Mouse (Mus musculus): ENCODE results near the gene Tgfb1i1. TPM values are rescaled to one million over a fixed set of nuclear protein-coding genes. Genes with fewer than 3 reads are reported as not detected.

The Tgfb1i1 gene
- 5.1 and 10.5 TPM in 2 replicates for total RNA-seq (2012; rRNA removed)

DNA sequence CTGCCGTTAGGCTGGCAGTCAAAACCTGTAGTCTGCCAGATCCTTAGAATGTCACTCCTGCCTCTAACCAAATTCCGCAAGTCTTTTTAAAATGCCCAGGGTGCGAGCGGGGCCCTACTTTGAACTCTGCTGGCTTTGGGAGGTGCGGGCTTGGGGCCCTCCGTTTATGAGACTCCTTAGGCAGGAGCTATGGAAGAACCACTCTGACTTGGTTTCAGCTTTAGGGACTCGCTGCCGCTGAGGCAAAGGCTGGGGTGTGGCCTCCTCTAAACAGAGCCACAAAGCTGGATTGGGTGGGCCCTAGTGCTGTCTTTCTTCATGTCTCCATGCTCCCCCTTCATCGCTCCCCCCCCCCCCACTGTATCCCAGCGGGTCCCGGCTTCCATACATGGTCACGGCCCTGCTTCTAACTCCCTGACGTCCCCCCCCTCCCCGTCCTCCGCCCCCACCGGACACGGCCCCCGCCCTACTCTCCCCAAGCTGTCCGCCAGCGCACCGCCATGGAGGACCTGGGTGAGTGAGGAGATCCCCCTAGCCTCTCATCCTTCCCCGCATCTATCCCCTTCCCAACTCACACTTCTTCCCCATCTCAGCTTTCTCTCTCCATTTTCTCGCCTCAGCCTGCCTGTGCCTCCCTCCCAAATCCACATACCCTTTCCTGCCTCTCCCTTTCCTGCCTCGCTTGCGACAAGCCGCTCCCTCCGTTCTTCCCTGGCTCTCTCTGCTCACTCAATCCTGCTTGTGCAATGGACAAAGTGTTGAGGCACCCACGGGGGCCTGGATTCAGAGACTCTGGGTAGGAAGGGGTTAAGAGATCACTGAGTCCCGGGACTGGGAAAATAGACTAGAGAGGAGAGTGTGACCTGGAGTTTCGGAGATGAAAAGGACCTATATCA, at the start of gene Tgfb1i1:
Tgfb1i1 (plus strand) TSS at position 317 of the 896 bp plus-strand sequence.
- peak within 1 kb of the TSS; percentile 72 for H3K9ac ChIP-seq (ENCODE audit: insufficient read depth, low read depth, low read length, poor library complexity, severe bottlenecking)
- in situ Hi-C loops (cut with MboI; ENCODE audit: low sequenced_read_pairs in 2 of 2, unreplicated experiment in 2 of 2), result no loop called here
- H3K4me1 ChIP-seq (ENCODE audit: control insufficient read depth in 2 of 2, insufficient read depth in 2 of 2, low read length in 2 of 2, poor library complexity in 1 of 2), result peaks cover 2% of the 10 kb centered on the region in 2 experiments; a peak in 2 of 4 replicates
- peak; percentile 44 for DNase-seq (ENCODE audit: low read depth, low spot score)
- H3K9me3 ChIP-seq (ENCODE audit: control insufficient read depth, insufficient read depth, low read depth, low read length), result no peaks in the 10 kb centered on the region
- peak within 1 kb of the TSS; percentile 43; the same call in 1 of the 2 replicates for H3K27ac ChIP-seq (ENCODE audit: insufficient read depth, low read depth, low read length, poor library complexity, severe bottlenecking)
- H3K4me3 ChIP-seq (ENCODE audit: insufficient read depth in 1 of 2, low read depth in 1 of 2, low read length in 2 of 2, poor library complexity in 1 of 2, severe bottlenecking in 1 of 2), result peak within 1 kb of the TSS; percentile 77 to 86
- peaks cover 12% of the 10 kb centered on the region for H3K36me3 ChIP-seq (ENCODE audit: control insufficient read depth, insufficient read depth, low read length, poor library complexity, severe bottlenecking)
- TF ChIP-seq CHD2 (IDR thresholded peaks at IDR 0.05; ENCODE audit: low read depth, low read length) (no peak), ZNF384 (IDR thresholded peaks at IDR 0.05; ENCODE audit: low read depth, low read length) (no peak)

GRCm38 (mm10) chr7:128201607-128202006, 45.0 kb upstream of the Tgfb1i1 start:
- Histone ChIP-seq H3K4me3 (ENCODE audit: insufficient read depth in 1 of 2, low read depth in 1 of 2, low read length in 2 of 2, poor library complexity in 1 of 2, severe bottlenecking in 1 of 2) (no peak overlapping the region), H3K4me1 (ENCODE audit: control insufficient read depth in 2 of 2, insufficient read depth in 2 of 2, low read length in 2 of 2, poor library complexity in 1 of 2) (no peaks in the 10 kb centered on the region), H3K27ac (ENCODE audit: insufficient read depth, low read depth, low read length, poor library complexity, severe bottlenecking) (no peak overlapping the region), H3K36me3 (ENCODE audit: control insufficient read depth, insufficient read depth, low read length, poor library complexity, severe bottlenecking) (no peaks in the 10 kb centered on the region), H3K9ac (ENCODE audit: insufficient read depth, low read depth, low read length, poor library complexity, severe bottlenecking) (no peak overlapping the region), H3K9me3 (ENCODE audit: control insufficient read depth, insufficient read depth, low read depth, low read length) (no peaks in the 10 kb centered on the region)
- in situ Hi-C loops (cut with MboI; ENCODE audit: low sequenced_read_pairs in 2 of 2, unreplicated experiment in 2 of 2), result loop anchor here (10.0 to 25.0 kb wide), 2 partner anchors 187 to 189 kb away; partner anchors contain the start of gene Trim72 (in 1 of the 2)
- no peak for DNase-seq (ENCODE audit: low read depth, low spot score)
- no peak for TF ChIP-seq HCFC1 (IDR thresholded peaks at IDR 0.05; ENCODE audit: borderline replicate concordance, insufficient read depth, low read length)

DNA sequence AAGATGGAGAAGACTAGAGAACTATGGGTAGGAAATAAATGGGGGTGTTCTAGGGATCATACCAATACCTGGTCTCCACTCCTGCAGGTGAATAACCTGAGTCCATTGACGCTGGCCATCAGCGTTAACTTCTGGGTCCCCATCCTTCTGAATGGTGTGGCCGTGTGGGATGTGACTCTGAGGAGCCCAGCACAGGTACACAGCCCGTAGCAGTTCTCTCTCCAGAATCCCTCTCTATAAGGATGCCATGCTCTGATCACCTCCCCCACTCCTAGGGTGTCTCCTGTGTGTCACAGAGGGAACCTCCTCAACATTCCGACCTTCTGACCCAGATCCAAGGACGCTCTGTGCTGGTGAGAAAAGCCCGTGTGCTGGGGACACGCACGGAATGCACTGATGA, 43.5 kb upstream of the Tgfb1i1 start:
- DNase-seq (ENCODE audit: low read depth, low spot score), result no peak
- H3K36me3 ChIP-seq (ENCODE audit: control insufficient read depth, insufficient read depth, low read length, poor library complexity, severe bottlenecking), result no peaks in the 10 kb centered on the region
- H3K9me3 ChIP-seq (ENCODE audit: control insufficient read depth, insufficient read depth, low read depth, low read length), result no peaks in the 10 kb centered on the region
- in situ Hi-C loops (cut with MboI; ENCODE audit: low sequenced_read_pairs in 2 of 2, unreplicated experiment in 2 of 2), result loop anchor here (10.0 to 25.0 kb wide), 2 partner anchors 188 to 191 kb away; partner anchors contain the start of gene Trim72 (in 1 of the 2)
- H3K27ac ChIP-seq (ENCODE audit: insufficient read depth, low read depth, low read length, poor library complexity, severe bottlenecking), result no peak overlapping the region
- no peak overlapping the region for H3K4me3 ChIP-seq (ENCODE audit: insufficient read depth in 1 of 2, low read depth in 1 of 2, low read length in 2 of 2, poor library complexity in 1 of 2, severe bottlenecking in 1 of 2)
- no peaks in the 10 kb centered on the region for H3K4me1 ChIP-seq (ENCODE audit: control insufficient read depth in 2 of 2, insufficient read depth in 2 of 2, low read length in 2 of 2, poor library complexity in 1 of 2)
- TF ChIP-seq HCFC1 (IDR thresholded peaks at IDR 0.05; ENCODE audit: borderline replicate concordance, insufficient read depth, low read length) (no peak), ZNF384 (IDR thresholded peaks at IDR 0.05; ENCODE audit: low read depth, low read length) (no peak)
- no peak overlapping the region for H3K9ac ChIP-seq (ENCODE audit: insufficient read depth, low read depth, low read length, poor library complexity, severe bottlenecking)

GRCm38 (mm10) chr7:128204179-128204578, 42.4 kb upstream of the Tgfb1i1 start:
- Histone ChIP-seq H3K9ac (ENCODE audit: insufficient read depth, low read depth, low read length, poor library complexity, severe bottlenecking) (no peak overlapping the region), H3K4me3 (ENCODE audit: insufficient read depth in 1 of 2, low read depth in 1 of 2, low read length in 2 of 2, poor library complexity in 1 of 2, severe bottlenecking in 1 of 2) (no peak overlapping the region), H3K36me3 (ENCODE audit: control insufficient read depth, insufficient read depth, low read length, poor library complexity, severe bottlenecking) (no peaks in the 10 kb centered on the region), H3K27ac (ENCODE audit: insufficient read depth, low read depth, low read length, poor library complexity, severe bottlenecking) (no peak overlapping the region), H3K4me1 (ENCODE audit: control insufficient read depth in 2 of 2, insufficient read depth in 2 of 2, low read length in 2 of 2, poor library complexity in 1 of 2) (no peaks in the 10 kb centered on the region), H3K9me3 (ENCODE audit: control insufficient read depth, insufficient read depth, low read depth, low read length) (no peaks in the 10 kb centered on the region)
- DNase-seq (ENCODE audit: low read depth, low spot score), result no peak
- in situ Hi-C loops (cut with MboI; ENCODE audit: low sequenced_read_pairs in 2 of 2, unreplicated experiment in 2 of 2), result loop anchor here (10.0 to 25.0 kb wide), 2 partner anchors 189 to 192 kb away; partner anchors contain the start of gene Trim72 (in 1 of the 2)
- no peak for TF ChIP-seq HCFC1 (IDR thresholded peaks at IDR 0.05; ENCODE audit: borderline replicate concordance, insufficient read depth, low read length)
- TF ChIP-seq ZNF384 (IDR thresholded peaks at IDR 0.05; ENCODE audit: low read depth, low read length), result no peak
- TF ChIP-seq CHD2 (IDR thresholded peaks at IDR 0.05; ENCODE audit: low read depth, low read length), result no peak
- TF ChIP-seq MAFK (IDR thresholded peaks at IDR 0.05; ENCODE audit: insufficient read depth, low read depth, low read length), result no peak
- TF ChIP-seq ZC3H11A (IDR thresholded peaks at IDR 0.05; ENCODE audit: borderline replicate concordance, low read depth, low read length), result no peak

Data from ES-E14 (cell line).